Mouse (Mus musculus): ENCODE results near the gene Card19. TPM values are rescaled to one million over a fixed set of nuclear protein-coding genes. Genes with fewer than 3 reads are reported as not detected.

Card19 gene
- 180 TPM for polyA plus RNA-seq (2012; fragmentation: generic; extraction: Trizol)

DNA sequence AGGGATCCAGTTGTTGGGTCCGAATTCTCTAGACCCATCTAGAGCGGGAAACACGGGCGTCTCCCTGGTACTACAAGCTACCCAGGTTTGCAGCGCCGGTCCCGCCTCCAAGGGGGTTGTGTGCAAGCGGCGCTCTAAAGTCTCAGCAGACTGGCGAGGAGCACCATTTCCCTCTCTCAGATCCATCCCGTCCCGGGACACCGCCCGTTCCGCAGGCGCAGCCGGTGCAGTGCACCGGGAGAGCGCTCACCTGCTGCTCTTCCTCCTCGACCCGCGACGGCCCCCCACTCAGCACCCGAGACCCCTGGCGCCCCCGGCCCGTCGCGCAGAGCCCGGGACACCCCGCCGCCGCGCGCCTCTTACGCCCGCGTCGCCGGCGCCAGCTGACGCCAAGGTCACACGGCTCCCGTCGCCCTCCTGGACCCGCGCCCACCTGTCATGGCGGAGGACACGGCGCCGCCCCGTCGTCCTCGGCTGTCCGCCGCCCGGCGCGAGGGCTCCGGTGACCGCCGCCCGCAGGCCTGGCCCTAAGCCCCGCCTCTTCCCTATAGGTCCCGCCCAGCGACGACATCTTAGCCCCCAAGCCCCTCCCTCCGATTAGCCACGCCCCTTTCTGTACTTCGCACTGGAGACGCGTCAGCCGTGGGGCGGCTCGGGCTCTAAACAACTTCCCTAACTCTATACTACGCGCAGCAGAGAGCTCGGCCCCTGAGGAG, at the start of gene Card19:
Gene Card19, minus strand, starts transcription at position 534 of the 716 bp plus-strand sequence.
- H3K36me3 ChIP-seq (ENCODE audit: control insufficient read depth, insufficient read depth): no peaks in the 10 kb centered on the region
- H3ac ChIP-seq (ENCODE audit: control insufficient read depth, insufficient read length): peak within 1 kb of the TSS; percentile 63
- peak within 1 kb of the TSS; percentile 43 for H3K4me3 ChIP-seq
- peaks cover 12% of the 10 kb centered on the region for H3K79me2 ChIP-seq (ENCODE audit: control insufficient read depth, insufficient read depth)
- H3K4me2 ChIP-seq (ENCODE audit: low read depth): peak within 1 kb of the TSS; percentile 92
- peak; percentile 16 for TF ChIP-seq TCF3 (IDR thresholded peaks at IDR 0.05; ENCODE audit: insufficient read length, low read depth)
- no peak for TF ChIP-seq E2F4 (IDR thresholded peaks at IDR 0.05; ENCODE audit: insufficient read depth)
- TF ChIP-seq MYOG (IDR thresholded peaks at IDR 0.05; ENCODE audit: control insufficient read depth in 1 of 3, insufficient read depth in 1 of 3, insufficient read length in 2 of 3, low read depth in 2 of 3): peak in 2 of 3 experiments; percentile 74 to 76
- TF ChIP-seq MAX (IDR thresholded peaks at IDR 0.05; ENCODE audit: low read depth): no peak
- no peak for TF ChIP-seq TCF12 (IDR thresholded peaks at IDR 0.05; ENCODE audit: insufficient read depth, poor library complexity, severe bottlenecking)
- TF ChIP-seq REST (IDR thresholded peaks at IDR 0.05; ENCODE audit: insufficient read depth, insufficient read length): no peak
- TF ChIP-seq POLR2AphosphoS2 (IDR thresholded peaks at IDR 0.05; ENCODE audit: insufficient read length, low read depth): peak; percentile 85
- no peak for TF ChIP-seq CEBPB (IDR thresholded peaks at IDR 0.05; ENCODE audit: insufficient read depth, poor library complexity, severe bottlenecking)
- peak in 2 of 3 experiments; percentile 64 to 86 for TF ChIP-seq MYOD1 (IDR thresholded peaks at IDR 0.05; ENCODE audit: control insufficient read depth in 1 of 3, insufficient read length in 2 of 3, low read depth in 2 of 3)
- TF ChIP-seq USF1 (IDR thresholded peaks at IDR 0.05; ENCODE audit: low read depth): no peak
- no peak for TF ChIP-seq SRF (IDR thresholded peaks at IDR 0.05; ENCODE audit: control insufficient read depth, insufficient read length, low read depth)
- TF ChIP-seq POLR2A (IDR thresholded peaks at IDR 0.05; ENCODE audit: insufficient read length, low read depth): peak; percentile 90
- no peaks in the 10 kb centered on the region for H3K27me3 ChIP-seq (ENCODE audit: control insufficient read depth, insufficient read depth, insufficient read length)

DNA sequence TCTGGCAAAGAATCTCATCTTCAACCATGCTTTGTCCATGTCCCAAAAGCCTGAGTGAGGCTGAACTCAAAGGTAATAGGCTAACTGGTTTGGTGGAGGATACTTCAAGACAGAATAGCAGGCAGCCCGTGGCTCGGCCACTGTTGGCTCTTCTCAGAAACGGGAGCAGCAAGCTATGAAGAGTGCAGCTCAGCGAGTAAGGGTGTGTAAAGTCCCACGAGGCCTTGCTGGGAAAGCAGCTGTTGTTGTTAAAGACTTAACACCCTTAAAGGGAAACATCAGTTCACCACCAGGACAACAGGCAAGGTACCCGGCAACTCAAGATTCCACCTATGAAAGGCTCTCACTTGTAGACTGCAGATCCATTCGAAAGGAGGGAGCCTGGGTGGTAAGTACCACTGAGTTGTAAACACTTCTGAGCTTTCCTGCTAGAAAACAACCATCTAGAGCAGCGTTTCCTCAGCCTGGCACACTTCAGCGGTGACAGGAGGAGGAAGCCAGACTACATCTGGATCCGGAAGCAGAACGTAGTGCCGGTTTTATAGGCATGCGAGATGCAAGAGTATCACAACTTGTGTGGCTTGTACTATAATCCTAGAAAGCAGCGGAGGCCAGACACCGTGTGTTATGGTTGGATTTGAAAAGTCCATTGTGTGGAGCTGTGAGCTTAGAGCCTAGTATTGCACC, 44.3 kb upstream of the Card19 start:
- TF ChIP-seq MYOG (IDR thresholded peaks at IDR 0.05; ENCODE audit: control insufficient read depth in 1 of 3, insufficient read depth in 1 of 3, insufficient read length in 2 of 3, low read depth in 2 of 3) (peak in 1 of 3 experiments; percentile 20), TCF3 (IDR thresholded peaks at IDR 0.05; ENCODE audit: insufficient read length, low read depth) (no peak), MYOD1 (IDR thresholded peaks at IDR 0.05; ENCODE audit: control insufficient read depth in 1 of 3, insufficient read length in 2 of 3, low read depth in 2 of 3) (peak in 1 of 3 experiments; percentile 24), POLR2AphosphoS2 (IDR thresholded peaks at IDR 0.05; ENCODE audit: insufficient read length, low read depth) (no peak)
- Histone ChIP-seq H3K4me3 (no peak overlapping the region), H3K4me2 (ENCODE audit: low read depth) (no peak overlapping the region), H3K79me2 (ENCODE audit: control insufficient read depth, insufficient read depth) (no peaks in the 10 kb centered on the region), H3K27me3 (ENCODE audit: control insufficient read depth, insufficient read depth, insufficient read length) (no peaks in the 10 kb centered on the region), H3ac (ENCODE audit: control insufficient read depth, insufficient read length) (no peak overlapping the region), H3K36me3 (ENCODE audit: control insufficient read depth, insufficient read depth) (peaks cover 7% of the 10 kb centered on the region)

GRCm38 (mm10) chr13:49257819-49258313, 42.0 kb upstream of the Card19 start:
- no peaks in the 10 kb centered on the region for H3K79me2 ChIP-seq (ENCODE audit: control insufficient read depth, insufficient read depth)
- H3ac ChIP-seq (ENCODE audit: control insufficient read depth, insufficient read length): no peak overlapping the region
- H3K4me3 ChIP-seq: no peak overlapping the region
- peaks cover under 1% of the 10 kb centered on the region for H3K36me3 ChIP-seq (ENCODE audit: control insufficient read depth, insufficient read depth)
- no peak for TF ChIP-seq MYOG (IDR thresholded peaks at IDR 0.05; ENCODE audit: control insufficient read depth in 1 of 3, insufficient read depth in 1 of 3, insufficient read length in 2 of 3, low read depth in 2 of 3)
- peak; percentile 37 for TF ChIP-seq USF1 (IDR thresholded peaks at IDR 0.05; ENCODE audit: low read depth)
- H3K27me3 ChIP-seq (ENCODE audit: control insufficient read depth, insufficient read depth, insufficient read length): no peaks in the 10 kb centered on the region
- H3K4me2 ChIP-seq (ENCODE audit: low read depth): no peak overlapping the region

GRCm38 (mm10) chr13:49252746-49253145, 36.9 kb upstream of the Card19 start:
- Histone ChIP-seq H3K79me2 (ENCODE audit: control insufficient read depth, insufficient read depth) (no peaks in the 10 kb centered on the region), H3ac (ENCODE audit: control insufficient read depth, insufficient read length) (no peak overlapping the region), H3K36me3 (ENCODE audit: control insufficient read depth, insufficient read depth) (no peaks in the 10 kb centered on the region), H3K4me3 (no peak overlapping the region), H3K4me2 (ENCODE audit: low read depth) (no peak overlapping the region), H3K27me3 (ENCODE audit: control insufficient read depth, insufficient read depth, insufficient read length) (no peaks in the 10 kb centered on the region)
- TF ChIP-seq MYOD1 (IDR thresholded peaks at IDR 0.05; ENCODE audit: control insufficient read depth in 1 of 3, insufficient read length in 2 of 3, low read depth in 2 of 3): no peak

DNA sequence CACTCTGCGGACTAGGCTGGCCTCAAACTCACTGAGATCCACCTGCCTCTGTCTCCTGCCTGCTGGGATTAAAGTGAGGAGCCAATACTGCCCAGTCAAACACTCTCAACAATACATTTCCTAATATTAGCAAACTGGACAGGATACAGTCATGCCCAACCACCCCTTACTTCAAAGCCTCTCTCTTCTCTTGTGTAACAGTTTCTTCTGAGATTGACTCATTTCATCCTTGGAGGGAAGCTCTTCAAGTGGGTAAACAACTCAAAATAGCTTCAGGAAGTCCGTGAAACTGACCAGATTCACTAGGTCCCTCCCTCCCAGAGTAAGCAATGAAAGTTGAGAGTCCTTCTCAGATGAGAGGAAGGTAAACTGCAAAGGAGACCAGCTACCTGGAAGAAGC, 36.3 kb upstream of the Card19 start:
- Histone ChIP-seq H3K4me2 (ENCODE audit: low read depth) (no peak overlapping the region), H3K4me3 (no peak overlapping the region), H3K27me3 (ENCODE audit: control insufficient read depth, insufficient read depth, insufficient read length) (no peaks in the 10 kb centered on the region), H3K36me3 (ENCODE audit: control insufficient read depth, insufficient read depth) (no peaks in the 10 kb centered on the region), H3K79me2 (ENCODE audit: control insufficient read depth, insufficient read depth) (no peaks in the 10 kb centered on the region), H3ac (ENCODE audit: control insufficient read depth, insufficient read length) (no peak overlapping the region)
- TF ChIP-seq MYOD1 (IDR thresholded peaks at IDR 0.05; ENCODE audit: control insufficient read depth in 1 of 3, insufficient read length in 2 of 3, low read depth in 2 of 3) (no peak), CEBPB (IDR thresholded peaks at IDR 0.05; ENCODE audit: insufficient read depth, poor library complexity, severe bottlenecking) (no peak), TCF12 (IDR thresholded peaks at IDR 0.05; ENCODE audit: insufficient read depth, poor library complexity, severe bottlenecking) (no peak), MAX (IDR thresholded peaks at IDR 0.05; ENCODE audit: low read depth) (no peak), E2F4 (IDR thresholded peaks at IDR 0.05; ENCODE audit: insufficient read depth) (no peak), POLR2AphosphoS2 (IDR thresholded peaks at IDR 0.05; ENCODE audit: insufficient read length, low read depth) (no peak), MYOG (IDR thresholded peaks at IDR 0.05; ENCODE audit: control insufficient read depth in 1 of 3, insufficient read depth in 1 of 3, insufficient read length in 2 of 3, low read depth in 2 of 3) (no peak), POLR2A (IDR thresholded peaks at IDR 0.05; ENCODE audit: insufficient read length, low read depth) (no peak), SRF (IDR thresholded peaks at IDR 0.05; ENCODE audit: control insufficient read depth, insufficient read length, low read depth) (no peak), USF1 (IDR thresholded peaks at IDR 0.05; ENCODE audit: low read depth) (no peak), REST (IDR thresholded peaks at IDR 0.05; ENCODE audit: insufficient read depth, insufficient read length) (no peak), TCF3 (IDR thresholded peaks at IDR 0.05; ENCODE audit: insufficient read length, low read depth) (no peak)
